Mouse (Mus musculus): ENCODE measurements around the gene Intu. TPM values are rescaled to one million over a fixed set of nuclear protein-coding genes. Genes with fewer than 3 reads are reported as not detected.

Intu gene
- 3.5 and 4.4 TPM in 2 replicates for polyA plus RNA-seq (2014; fragmentation: Nextera tagmentation; extraction: Ambion mirVana)

DNA sequence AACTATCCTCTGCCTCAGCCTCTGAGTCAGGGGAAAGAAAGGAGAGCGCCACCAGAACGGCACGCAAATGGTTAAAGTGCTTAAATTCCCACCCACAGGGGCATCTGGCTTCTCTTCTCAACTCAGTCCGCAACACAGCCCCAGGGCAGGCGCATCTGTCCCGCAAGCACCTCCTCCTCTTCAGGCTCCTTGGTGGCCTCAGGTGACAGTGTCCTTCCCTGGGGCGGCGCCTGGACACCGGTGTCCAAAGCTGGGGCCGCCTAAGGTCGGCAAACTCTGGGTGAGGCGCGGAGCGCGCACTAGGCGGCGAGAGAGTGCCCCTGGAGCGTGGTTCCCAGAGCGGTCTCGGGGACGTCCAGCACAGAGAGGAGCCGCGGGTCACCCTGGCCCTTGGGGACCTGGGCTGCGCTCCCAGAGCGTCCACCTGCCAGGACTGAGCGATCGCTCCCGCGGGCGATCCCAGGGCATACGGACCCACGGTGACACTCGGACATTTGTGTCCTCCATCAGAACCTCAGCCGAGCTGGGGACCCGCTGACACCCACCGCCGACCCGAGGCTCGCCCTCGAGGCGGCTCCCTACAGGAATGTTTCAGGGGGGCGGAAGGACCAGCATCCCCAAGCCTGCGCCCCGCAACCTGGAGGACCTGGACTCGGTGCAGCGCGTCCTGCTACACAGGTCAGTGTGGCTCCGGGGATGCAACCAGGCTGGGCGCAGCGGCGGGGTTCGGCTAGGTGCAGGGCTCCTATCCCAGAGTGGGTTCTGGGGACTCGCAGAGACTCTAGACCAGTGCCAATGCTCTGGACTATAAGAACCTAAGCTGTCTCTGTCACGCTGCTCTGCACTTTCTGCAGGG lies at the start of gene Intu:
TSS of gene Intu (plus strand) at position 1 of the 856 bp plus-strand sequence.
- peak within 1 kb of the TSS; percentile 99 for H3K4me2 ChIP-seq (ENCODE audit: low read length)
- no peaks in the 10 kb centered on the region for H3K9me3 ChIP-seq (ENCODE audit: control insufficient read depth, low read length)
- 1% methylated on average over 54 of the region's 54 CpGs for WGBS
- H3K36me3 ChIP-seq (ENCODE audit: control insufficient read depth, insufficient read depth, low read length), result no peaks in the 10 kb centered on the region
- H3K4me1 ChIP-seq (replicated peaks; ENCODE audit: control insufficient read depth, insufficient read depth, low read length), result peaks cover 5% of the 10 kb centered on the region; the same call in 1 of the 2 replicates
- peak; percentile 75 for ATAC-seq (replicated peaks; ENCODE audit: low FRiP score, low TSS enrichment, low read depth)
- peak; percentile 73 for DNase-seq (ENCODE audit: low spot score)
- no peak within 1 kb of the TSS for H3K27ac ChIP-seq (ENCODE audit: low read depth)
- peak within 1 kb of the TSS; percentile 30 for H3K9ac ChIP-seq (ENCODE audit: low read length)
- peaks cover 35% of the 10 kb centered on the region for H3K27me3 ChIP-seq (replicated peaks; ENCODE audit: control insufficient read depth, insufficient read depth, low read length)
- peak within 1 kb of the TSS; percentile 51 for H3K4me3 ChIP-seq (ENCODE audit: low read depth, low read length)

DNA sequence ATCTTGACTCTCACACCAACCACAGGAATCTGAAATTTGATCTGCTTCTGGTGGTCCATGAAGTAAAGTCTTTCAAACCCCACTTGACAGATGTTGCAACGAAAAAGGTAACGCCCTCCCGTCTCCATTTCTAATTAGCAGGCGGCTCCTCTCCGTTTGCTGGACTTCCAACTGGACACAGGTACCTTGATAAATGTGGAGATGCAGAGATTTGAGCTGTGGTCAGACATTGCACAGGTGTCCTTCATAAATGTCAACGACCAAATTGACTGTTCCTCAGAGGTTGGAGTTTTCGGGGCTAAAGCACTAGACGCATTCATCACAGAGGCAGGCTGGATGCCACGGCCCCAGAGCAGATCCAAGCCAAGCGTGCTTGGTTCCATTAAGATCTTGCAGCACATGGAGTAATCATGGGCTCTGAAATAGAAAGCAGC lies 47.8 kb upstream of the Intu start:
- 34% methylated on average over 10 of the region's 10 CpGs for WGBS
- DNase-seq (ENCODE audit: low spot score), result no peak
- ATAC-seq (replicated peaks; ENCODE audit: low FRiP score, low TSS enrichment, low read depth), result no peak
- H3K27ac ChIP-seq (ENCODE audit: low read depth), result 0 out of 2 replicates have a peak overlapping the region, but pooled peaks have one; percentile 23
- H3K27me3 ChIP-seq (replicated peaks; ENCODE audit: control insufficient read depth, insufficient read depth, low read length), result no peaks in the 10 kb centered on the region
- peaks cover 9% of the 10 kb centered on the region; the same call in 1 of the 2 replicates for H3K4me1 ChIP-seq (replicated peaks; ENCODE audit: control insufficient read depth, insufficient read depth, low read length)
- H3K4me2 ChIP-seq (ENCODE audit: low read length), result peak overlapping the region; percentile 41
- no peaks in the 10 kb centered on the region for H3K9me3 ChIP-seq (ENCODE audit: control insufficient read depth, low read length)
- no peaks in the 10 kb centered on the region for H3K36me3 ChIP-seq (ENCODE audit: control insufficient read depth, insufficient read depth, low read length)
- no peak overlapping the region for H3K9ac ChIP-seq (ENCODE audit: low read length)
- no peak overlapping the region for H3K4me3 ChIP-seq (ENCODE audit: low read depth, low read length)

DNA sequence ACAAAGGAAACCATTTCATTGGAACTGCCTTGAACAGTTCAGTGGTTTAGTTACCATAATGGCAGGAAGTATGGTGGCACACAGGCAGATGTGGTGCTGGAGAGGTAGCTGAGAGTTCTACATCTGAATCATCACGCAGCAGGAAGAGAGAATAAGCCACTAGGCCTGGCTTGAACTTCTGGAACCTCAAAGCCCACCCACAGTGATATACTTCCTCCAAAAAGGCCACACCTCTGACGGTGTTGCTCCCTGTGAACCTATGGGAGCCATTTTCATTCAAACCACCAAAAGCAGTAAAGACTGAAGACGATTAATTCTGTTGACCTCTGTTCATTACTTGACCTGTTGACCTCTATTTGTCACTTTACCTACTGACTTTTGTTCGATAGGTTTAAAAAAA lies 43.7 kb upstream of the Intu start:
- no peak for ATAC-seq (replicated peaks; ENCODE audit: low FRiP score, low TSS enrichment, low read depth)

DNA sequence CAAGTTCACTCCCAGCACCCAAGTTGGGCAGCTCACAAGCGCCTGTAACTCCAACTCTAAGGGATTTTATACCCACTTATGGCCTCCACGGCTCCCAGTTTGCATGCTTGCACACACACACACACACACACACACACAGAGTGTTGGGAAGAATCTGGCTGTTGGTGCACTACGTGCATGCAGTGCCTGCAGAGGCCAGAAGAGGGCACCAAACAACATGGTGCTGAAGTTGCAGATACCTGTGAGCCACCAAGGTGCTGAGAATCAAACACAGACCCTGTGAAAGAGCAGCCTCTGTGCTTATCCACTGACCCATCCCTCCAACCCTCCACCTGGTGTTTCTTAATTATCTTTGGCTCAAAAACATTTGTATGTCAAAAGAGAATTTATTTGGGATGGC lies 39.3 kb upstream of the Intu start:
- no peaks in the 10 kb centered on the region for H3K36me3 ChIP-seq (ENCODE audit: control insufficient read depth, insufficient read depth, low read length)
- no peaks in the 10 kb centered on the region for H3K4me1 ChIP-seq (replicated peaks; ENCODE audit: control insufficient read depth, insufficient read depth, low read length)
- no peaks in the 10 kb centered on the region for H3K9me3 ChIP-seq (ENCODE audit: control insufficient read depth, low read length)
- no peak overlapping the region for H3K9ac ChIP-seq (ENCODE audit: low read length)
- H3K4me3 ChIP-seq (ENCODE audit: low read depth, low read length), result no peak overlapping the region
- no peaks in the 10 kb centered on the region for H3K27me3 ChIP-seq (replicated peaks; ENCODE audit: control insufficient read depth, insufficient read depth, low read length)
- ATAC-seq (replicated peaks; ENCODE audit: low FRiP score, low TSS enrichment, low read depth) (no peak), DNase-seq (ENCODE audit: low spot score) (no peak)
- no peak overlapping the region for H3K4me2 ChIP-seq (ENCODE audit: low read length)
- no peak overlapping the region for H3K27ac ChIP-seq (ENCODE audit: low read depth)
- 91% methylated on average over 3 of the region's 3 CpGs for WGBS

More for the DNA sequence above, 43.7 kb upstream of the Intu start:
- Histone ChIP-seq H3K27me3 (replicated peaks; ENCODE audit: control insufficient read depth, insufficient read depth, low read length) (no peaks in the 10 kb centered on the region), H3K4me3 (ENCODE audit: low read depth, low read length) (no peak overlapping the region), H3K27ac (ENCODE audit: low read depth) (no peak overlapping the region), H3K4me2 (ENCODE audit: low read length) (no peak overlapping the region), H3K9me3 (ENCODE audit: control insufficient read depth, low read length) (no peaks in the 10 kb centered on the region), H3K36me3 (ENCODE audit: control insufficient read depth, insufficient read depth, low read length) (no peaks in the 10 kb centered on the region), H3K9ac (ENCODE audit: low read length) (no peak overlapping the region), H3K4me1 (replicated peaks; ENCODE audit: control insufficient read depth, insufficient read depth, low read length) (peaks cover 9% of the 10 kb centered on the region; the same call in 1 of the 2 replicates)
- no peak for DNase-seq (ENCODE audit: low spot score)
- 82% methylated on average over 4 of the region's 4 CpGs for WGBS

DNA sequence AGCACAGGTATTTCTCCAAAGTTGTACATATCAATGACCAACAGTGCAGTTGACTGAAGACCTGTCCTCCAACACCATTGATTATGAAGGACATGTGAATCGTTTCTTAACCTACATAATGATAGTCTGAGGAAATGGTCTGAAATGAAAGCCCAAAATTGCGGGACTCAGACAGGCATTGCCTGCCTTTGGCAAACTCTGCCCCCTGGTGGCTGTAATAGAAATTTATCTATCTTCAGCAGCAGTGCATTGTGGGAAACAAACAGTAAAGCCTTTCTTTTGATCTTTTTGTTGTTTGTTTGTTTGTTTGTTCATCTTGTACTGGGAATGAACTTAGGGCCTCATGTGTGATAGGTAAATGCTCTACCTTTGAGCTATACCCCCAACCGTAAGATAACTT lies 32.2 kb upstream of the Intu start:
- DNase-seq (ENCODE audit: low spot score), result no peak
- Histone ChIP-seq H3K27ac (ENCODE audit: low read depth) (no peak overlapping the region), H3K4me2 (ENCODE audit: low read length) (no peak overlapping the region), H3K9me3 (ENCODE audit: control insufficient read depth, low read length) (no peaks in the 10 kb centered on the region), H3K4me1 (replicated peaks; ENCODE audit: control insufficient read depth, insufficient read depth, low read length) (no peaks in the 10 kb centered on the region), H3K36me3 (ENCODE audit: control insufficient read depth, insufficient read depth, low read length) (no peaks in the 10 kb centered on the region), H3K9ac (ENCODE audit: low read length) (no peak overlapping the region), H3K27me3 (replicated peaks; ENCODE audit: control insufficient read depth, insufficient read depth, low read length) (no peaks in the 10 kb centered on the region), H3K4me3 (ENCODE audit: low read depth, low read length) (no peak overlapping the region)
- WGBS, result 86% methylated on average over 3 of the region's 3 CpGs
- ATAC-seq (replicated peaks; ENCODE audit: low FRiP score, low TSS enrichment, low read depth), result no peak

DNA sequence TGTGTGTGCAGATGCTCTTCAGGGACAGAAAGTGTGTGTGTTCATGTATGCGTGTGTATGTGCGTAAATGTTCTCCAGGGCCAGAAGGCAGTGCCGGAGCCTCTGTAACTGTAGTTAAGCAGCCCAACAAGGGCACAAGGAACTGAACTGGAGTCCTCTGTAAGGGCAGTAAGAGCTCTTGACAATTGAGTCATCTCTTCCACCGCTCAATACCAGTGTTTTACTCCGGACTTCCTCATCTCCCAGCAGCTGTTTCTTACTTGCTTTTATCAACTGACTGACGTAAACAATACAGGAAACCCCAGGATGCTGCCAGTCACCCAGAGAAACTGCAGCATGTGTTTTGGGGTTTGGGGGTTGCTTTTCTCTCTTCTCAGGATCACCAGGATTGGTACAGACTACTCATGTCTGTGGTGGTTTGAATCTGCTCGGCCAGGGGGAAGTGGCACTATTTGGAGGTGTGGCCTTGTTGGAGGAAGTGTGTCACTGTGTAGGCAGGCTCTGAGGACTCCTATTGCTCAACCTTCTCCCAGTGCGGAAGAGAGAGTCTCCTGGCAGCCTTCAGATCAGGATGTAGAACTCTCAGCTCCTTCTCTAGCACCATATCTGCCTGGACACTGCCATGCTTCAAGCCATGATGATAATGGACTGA lies 30.8 kb upstream of the Intu start:
- Histone ChIP-seq H3K9ac (ENCODE audit: low read length) (no peak overlapping the region), H3K4me1 (replicated peaks; ENCODE audit: control insufficient read depth, insufficient read depth, low read length) (no peaks in the 10 kb centered on the region), H3K9me3 (ENCODE audit: control insufficient read depth, low read length) (no peaks in the 10 kb centered on the region), H3K27ac (ENCODE audit: low read depth) (no peak overlapping the region), H3K36me3 (ENCODE audit: control insufficient read depth, insufficient read depth, low read length) (no peaks in the 10 kb centered on the region), H3K27me3 (replicated peaks; ENCODE audit: control insufficient read depth, insufficient read depth, low read length) (no peaks in the 10 kb centered on the region), H3K4me3 (ENCODE audit: low read depth, low read length) (no peak overlapping the region), H3K4me2 (ENCODE audit: low read length) (no peak overlapping the region)
- ATAC-seq (replicated peaks; ENCODE audit: low FRiP score, low TSS enrichment, low read depth), result no peak
- WGBS, result 85% methylated on average over 8 of the region's 8 CpGs
- no peak for DNase-seq (ENCODE audit: low spot score)

DNA sequence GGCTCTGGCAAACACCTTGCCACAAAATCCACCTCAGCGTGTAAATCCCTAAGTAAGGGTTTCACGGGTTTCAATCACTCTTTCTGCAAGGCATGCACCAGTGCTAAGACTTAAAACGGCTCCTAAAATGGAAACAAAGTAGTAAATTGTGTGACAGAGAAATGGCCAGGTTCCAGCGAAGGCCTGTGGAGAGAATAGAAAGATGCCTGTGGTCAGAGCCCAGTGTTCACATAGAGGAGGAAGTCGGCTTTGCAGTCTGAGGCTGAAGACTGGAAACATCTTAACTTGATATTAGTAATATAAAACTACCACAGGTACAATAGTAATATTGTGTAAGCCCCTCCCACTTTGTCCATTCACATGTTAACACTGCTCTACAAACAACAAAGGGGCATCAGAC lies 26.7 kb upstream of the Intu start:
- ATAC-seq (replicated peaks; ENCODE audit: low FRiP score, low TSS enrichment, low read depth) (no peak), DNase-seq (ENCODE audit: low spot score) (no peak)
- no peak overlapping the region for H3K9ac ChIP-seq (ENCODE audit: low read length)
- WGBS, result 59% methylated on average over 5 of the region's 5 CpGs
- no peak overlapping the region for H3K4me3 ChIP-seq (ENCODE audit: low read depth, low read length)
- no peaks in the 10 kb centered on the region for H3K27me3 ChIP-seq (replicated peaks; ENCODE audit: control insufficient read depth, insufficient read depth, low read length)
- H3K4me1 ChIP-seq (replicated peaks; ENCODE audit: control insufficient read depth, insufficient read depth, low read length), result no peaks in the 10 kb centered on the region
- H3K4me2 ChIP-seq (ENCODE audit: low read length), result no peak overlapping the region
- H3K27ac ChIP-seq (ENCODE audit: low read depth), result no peak overlapping the region
- no peaks in the 10 kb centered on the region for H3K36me3 ChIP-seq (ENCODE audit: control insufficient read depth, insufficient read depth, low read length)
- H3K9me3 ChIP-seq (ENCODE audit: control insufficient read depth, low read length), result no peaks in the 10 kb centered on the region

DNA sequence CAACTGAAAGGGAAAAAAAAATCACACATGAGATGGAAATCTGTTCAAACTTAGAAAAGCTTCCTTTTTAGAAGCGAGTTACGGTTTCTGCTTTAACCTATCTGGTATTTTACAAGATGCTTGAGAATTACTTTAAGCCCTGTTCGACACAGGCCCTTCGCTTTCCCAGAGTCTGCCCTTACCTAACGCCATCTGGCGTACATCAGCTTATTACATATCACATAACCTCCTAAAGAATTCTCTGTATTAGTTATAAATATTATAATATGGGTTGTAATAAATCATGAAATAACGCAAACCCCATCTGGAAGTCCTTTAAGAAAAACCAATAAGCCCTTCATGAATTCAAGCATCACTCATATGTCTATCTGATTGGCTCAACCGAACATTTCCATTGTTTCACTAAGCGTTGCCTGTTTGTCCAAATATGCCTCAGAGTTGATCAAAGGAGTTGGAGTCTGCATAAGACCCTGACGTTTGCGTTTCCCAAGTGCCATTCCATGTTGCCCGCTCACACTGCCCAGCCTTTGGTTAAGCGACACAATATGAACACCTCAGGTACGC lies 25.6 kb upstream of the Intu start:
- H3K27ac ChIP-seq (ENCODE audit: low read depth), result no peak overlapping the region
- no peaks in the 10 kb centered on the region for H3K36me3 ChIP-seq (ENCODE audit: control insufficient read depth, insufficient read depth, low read length)
- no peak overlapping the region for H3K9ac ChIP-seq (ENCODE audit: low read length)
- ATAC-seq (replicated peaks; ENCODE audit: low FRiP score, low TSS enrichment, low read depth) (no peak), DNase-seq (ENCODE audit: low spot score) (no peak)
- no peaks in the 10 kb centered on the region for H3K4me1 ChIP-seq (replicated peaks; ENCODE audit: control insufficient read depth, insufficient read depth, low read length)
- no peaks in the 10 kb centered on the region for H3K27me3 ChIP-seq (replicated peaks; ENCODE audit: control insufficient read depth, insufficient read depth, low read length)
- H3K4me3 ChIP-seq (ENCODE audit: low read depth, low read length), result no peak overlapping the region
- H3K4me2 ChIP-seq (ENCODE audit: low read length), result no peak overlapping the region
- 76% methylated on average over 14 of the region's 14 CpGs for WGBS
- no peaks in the 10 kb centered on the region for H3K9me3 ChIP-seq (ENCODE audit: control insufficient read depth, low read length)

All from intestine, embryonic 14.5 days (tissue).